Mouse (Mus musculus): ENCODE measurements around the gene Gm5168.
"Not testable (repeated sequence)": the region's sequence is repeated elsewhere in the genome, so short reads cannot be mapped to it uniquely, and the experiment has no call there.

The Gm5168 gene

DNA sequence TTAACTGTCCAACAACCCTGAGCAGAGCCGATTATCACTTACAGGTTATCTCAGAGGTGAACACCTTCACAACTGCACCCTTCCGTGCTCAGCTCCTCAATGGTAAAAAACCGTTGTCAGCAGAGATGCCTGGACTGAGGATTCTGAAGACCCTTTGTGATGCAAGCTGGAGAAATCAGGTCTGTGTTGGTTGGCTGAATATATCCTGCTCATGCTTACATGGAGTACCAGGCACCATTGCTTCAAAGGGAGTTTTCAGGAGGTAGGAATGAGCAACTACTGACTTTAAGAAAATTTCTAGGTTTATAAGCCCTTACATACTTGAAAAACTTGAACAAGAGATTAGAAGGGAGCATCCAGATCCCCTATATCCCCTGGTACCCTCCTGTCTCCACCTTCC is at the start of gene Gm5168:
TSS of gene Gm5168 (minus strand) at position 101 of the 400 bp plus-strand sequence.
- not testable (repeated sequence) for DNase-seq (ENCODE audit: low spot score in 2 of 2)
